Mouse (Mus musculus) liver, embryonic 12.5 days (tissue): Measurements from ENCODE around the gene Ski. TPM values are rescaled to one million over a fixed set of nuclear protein-coding genes. Genes with fewer than 3 reads are reported as not detected.

Experiments
- ATAC-seq: fragments of 200-750 bp; cut with Nextera tagmentation; 2 replicates; pipeline ENCODE4 v1.8.0; 2017; ENCODE audit warnings: moderate number of reproducible peaks, mild to moderate bottlenecking, moderate library complexity
- H3K27ac ChIP-seq: fragments of 300-500 bp; sonication (generic); 2 replicates; pipeline ENCODE4 v1.5.1; 2016; ENCODE audit warnings: mild to moderate bottlenecking
- H3K27me3 ChIP-seq: fragments of 300-500 bp; sonication (generic); replicated peaks from 2 replicates; pipeline ENCODE4 v1.6.1; 2016; ENCODE audit warnings: mild to moderate bottlenecking, moderate library complexity
- H3K36me3 ChIP-seq: fragments of 300-500 bp; sonication (generic); 2 replicates; pipeline ENCODE4 v1.6.1; 2016; ENCODE audit warnings: mild to moderate bottlenecking, moderate library complexity
- H3K4me1 ChIP-seq: fragments of 300-500 bp; sonication (generic); 2 replicates; pipeline ENCODE4 v1.6.1; 2016
- H3K4me2 ChIP-seq: fragments of 300-500 bp; sonication (generic); 2 replicates; pipeline ENCODE4 v1.6.1; 2016; ENCODE audit warnings: mild to moderate bottlenecking, moderate library complexity
- H3K4me3 ChIP-seq: fragments of 300-500 bp; sonication (generic); 2 replicates; pipeline ENCODE4 v1.5.1; 2016; ENCODE audit warnings: mild to moderate bottlenecking, moderate library complexity
- H3K9ac ChIP-seq: fragments of 300-500 bp; sonication (generic); 2 replicates; pipeline ENCODE4 v1.6.1; 2016; ENCODE audit warnings: mild to moderate bottlenecking, moderate library complexity
- H3K9me3 ChIP-seq: fragments of 300-500 bp; sonication (generic); replicated peaks from 2 replicates; pipeline ENCODE4 v1.6.1; 2016; ENCODE audit warnings: mild to moderate bottlenecking, moderate library complexity
- WGBS: fragments of 180-500 bp; shearing (Covaris S2); methylation state at CpG from one replicate; pipeline ENCODE4 v1.1.7; 2016; ENCODE audit not compliant: insufficient replicate concordance; 5-methylcytosine and 5-hydroxymethylcytosine counted together
- polyA plus RNA-seq: library from polyadenylated mRNA; unstranded; fragments of >200 nt; fragmentation: Nextera tagmentation; extraction: Ambion mirVana; gene quantifications from 2 replicates; pipeline ENCODE4 v1.2.1, GENCODE M21; 2016

Gene Ski
- polyA plus RNA-seq, 1 experiment from 2014 or later: 3.5 TPM

- ATAC-seq: no peak
- peaks cover 39% of the 10 kb centered on the region for H3K27me3 ChIP-seq
- H3K9me3 ChIP-seq: no peaks in the 10 kb centered on the region
- H3K4me2 ChIP-seq: 0 out of 2 replicates have a peak overlapping the region, but pooled peaks have one; percentile 16
- H3K27ac ChIP-seq: no peak overlapping the region
- no peak overlapping the region for H3K9ac ChIP-seq
- peaks cover 92% of the 10 kb centered on the region for H3K4me1 ChIP-seq
- peaks cover 3% of the 10 kb centered on the region; the same call in 1 of the 2 replicates for H3K36me3 ChIP-seq
- no peak overlapping the region for H3K4me3 ChIP-seq
- 79% methylated on average over 9 of the region's 9 CpGs for WGBS
Observed at GRCm38 (mm10) chr4:155218104-155218732, 4.2 kb downstream of the Ski start.

- H3K27ac ChIP-seq: no peak overlapping the region
Observed at GRCm38 (mm10) chr4:155217241-155218103, 4.9 kb downstream of the Ski start.

GRCm38 (mm10) chr4:155215773-155216630, 6.4 kb downstream of the Ski start:
- peaks cover 10% of the 10 kb centered on the region for H3K36me3 ChIP-seq
- H3K27me3 ChIP-seq: peaks cover 24% of the 10 kb centered on the region
- 61% methylated on average over 12 of the region's 12 CpGs for WGBS
- H3K27ac ChIP-seq: no peak overlapping the region
- H3K4me2 ChIP-seq: no peak overlapping the region
- H3K9me3 ChIP-seq: no peaks in the 10 kb centered on the region
- peaks cover 76% of the 10 kb centered on the region for H3K4me1 ChIP-seq
- H3K4me3 ChIP-seq: no peak overlapping the region
- H3K9ac ChIP-seq: no peak overlapping the region
- ATAC-seq: no peak

More at GRCm38 (mm10) chr4:155217241-155218103, 4.9 kb downstream of the Ski start:
- peaks cover 91% of the 10 kb centered on the region for H3K4me1 ChIP-seq
- H3K4me2 ChIP-seq: peak overlapping the region; percentile 16; the same call in 1 of the 2 replicates
- peaks cover 39% of the 10 kb centered on the region for H3K27me3 ChIP-seq
- WGBS: 50% methylated on average over 12 of the region's 12 CpGs
- no peak overlapping the region for H3K9ac ChIP-seq
- H3K4me3 ChIP-seq: no peak overlapping the region
- no peaks in the 10 kb centered on the region for H3K9me3 ChIP-seq
- peaks cover 3% of the 10 kb centered on the region; the same call in 1 of the 2 replicates for H3K36me3 ChIP-seq
- ATAC-seq: no peak

GRCm38 (mm10) chr4:155215203-155215602, 7.2 kb downstream of the Ski start:
- H3K9me3 ChIP-seq: no peaks in the 10 kb centered on the region
- ATAC-seq: no peak
- peaks cover 18% of the 10 kb centered on the region for H3K36me3 ChIP-seq
- WGBS: 66% methylated on average over 9 of the region's 9 CpGs
- H3K4me3 ChIP-seq: no peak overlapping the region
- H3K4me1 ChIP-seq: peaks cover 68% of the 10 kb centered on the region
- no peak overlapping the region for H3K9ac ChIP-seq
- no peak overlapping the region for H3K27ac ChIP-seq
- peaks cover 16% of the 10 kb centered on the region for H3K27me3 ChIP-seq
- no peak overlapping the region for H3K4me2 ChIP-seq

GRCm38 (mm10) chr4:155214793-155215192, 7.6 kb downstream of the Ski start:
- no peaks in the 10 kb centered on the region for H3K9me3 ChIP-seq
- H3K9ac ChIP-seq: no peak overlapping the region
- H3K4me1 ChIP-seq: peaks cover 65% of the 10 kb centered on the region
- WGBS: 77% methylated on average over 10 of the region's 10 CpGs
- H3K4me2 ChIP-seq: no peak overlapping the region
- 0 out of 2 replicates have a peak overlapping the region, but pooled peaks have one; percentile 20 for H3K27ac ChIP-seq
- no peak for ATAC-seq
- no peak overlapping the region for H3K4me3 ChIP-seq
- peaks cover 18% of the 10 kb centered on the region for H3K36me3 ChIP-seq
- peaks cover 12% of the 10 kb centered on the region for H3K27me3 ChIP-seq

- ATAC-seq: no peak
- Histone ChIP-seq H3K36me3 (peaks cover 18% of the 10 kb centered on the region), H3K27me3 (peaks cover 7% of the 10 kb centered on the region; the same call in 1 of the 2 replicates), H3K4me2 (no peak overlapping the region), H3K9ac (no peak overlapping the region), H3K9me3 (no peaks in the 10 kb centered on the region), H3K4me1 (peaks cover 65% of the 10 kb centered on the region), H3K4me3 (no peak overlapping the region), H3K27ac (no peak overlapping the region)
- 71% methylated on average over 6 of the region's 6 CpGs for WGBS
Observed at GRCm38 (mm10) chr4:155214188-155214587, 8.2 kb downstream of the Ski start.

- Histone ChIP-seq H3K4me3 (no peak overlapping the region), H3K9me3 (no peaks in the 10 kb centered on the region), H3K4me1 (peaks cover 65% of the 10 kb centered on the region), H3K36me3 (peaks cover 18% of the 10 kb centered on the region), H3K27me3 (peaks cover 3% of the 10 kb centered on the region; the same call in 1 of the 2 replicates), H3K27ac (no peak overlapping the region), H3K9ac (no peak overlapping the region), H3K4me2 (no peak overlapping the region)
- 78% methylated on average over 6 of the region's 6 CpGs for WGBS
- no peak for ATAC-seq
Observed at GRCm38 (mm10) chr4:155213752-155214054, 8.7 kb downstream of the Ski start.

GRCm38 (mm10) chr4:155213052-155213751, 9.2 kb downstream of the Ski start:
- 67% methylated on average over 9 of the region's 9 CpGs for WGBS
- no peak overlapping the region for H3K4me2 ChIP-seq
- H3K4me1 ChIP-seq: peaks cover 65% of the 10 kb centered on the region

GRCm38 (mm10) chr4:155209494-155209893, 12.9 kb downstream of the Ski start:
- no peak overlapping the region for H3K9ac ChIP-seq
- no peak overlapping the region for H3K4me2 ChIP-seq
- peaks cover 18% of the 10 kb centered on the region for H3K36me3 ChIP-seq
- peaks cover 57% of the 10 kb centered on the region for H3K4me1 ChIP-seq
- no peak for ATAC-seq
- no peak overlapping the region for H3K27ac ChIP-seq
- no peak overlapping the region for H3K4me3 ChIP-seq
- no peaks in the 10 kb centered on the region for H3K27me3 ChIP-seq
- WGBS: 88% methylated on average over 5 of the region's 5 CpGs
- H3K9me3 ChIP-seq: no peaks in the 10 kb centered on the region

More at GRCm38 (mm10) chr4:155213052-155213751, 9.2 kb downstream of the Ski start:
- Histone ChIP-seq H3K9me3 (no peaks in the 10 kb centered on the region), H3K36me3 (peaks cover 18% of the 10 kb centered on the region), H3K27me3 (no peaks in the 10 kb centered on the region; the same call in 1 of the 2 replicates), H3K27ac (no peak overlapping the region), H3K9ac (no peak overlapping the region), H3K4me3 (no peak overlapping the region)
- ATAC-seq: no peak

GRCm38 (mm10) chr4:155209079-155209478, 13.3 kb downstream of the Ski start:
- no peak overlapping the region for H3K27ac ChIP-seq
- ATAC-seq: no peak
- no peaks in the 10 kb centered on the region for H3K27me3 ChIP-seq
- no peak overlapping the region for H3K9ac ChIP-seq
- peaks cover 18% of the 10 kb centered on the region for H3K36me3 ChIP-seq
- H3K4me3 ChIP-seq: no peak overlapping the region
- no peak overlapping the region for H3K4me2 ChIP-seq
- no peaks in the 10 kb centered on the region for H3K9me3 ChIP-seq
- H3K4me1 ChIP-seq: peaks cover 53% of the 10 kb centered on the region

GRCm38 (mm10) chr4:155208613-155209012, 13.8 kb downstream of the Ski start:
- H3K9ac ChIP-seq: no peak overlapping the region
- ATAC-seq: no peak
- no peaks in the 10 kb centered on the region for H3K27me3 ChIP-seq
- H3K9me3 ChIP-seq: no peaks in the 10 kb centered on the region
- peaks cover 18% of the 10 kb centered on the region for H3K36me3 ChIP-seq
- 66% methylated on average over 7 of the region's 7 CpGs for WGBS
- no peak overlapping the region for H3K4me3 ChIP-seq
- no peak overlapping the region for H3K27ac ChIP-seq
- H3K4me1 ChIP-seq: peaks cover 49% of the 10 kb centered on the region
- no peak overlapping the region for H3K4me2 ChIP-seq
